Mouse (Mus musculus) liver, embryonic 11.5 days (tissue): Measurements from ENCODE around the gene C1qtnf6. TPM values are rescaled to one million over a fixed set of nuclear protein-coding genes. Genes with fewer than 3 reads are reported as not detected.

Source experiments
- ATAC-seq: fragments of 200-750 bp; cut with Nextera tagmentation; replicated peaks from 2 replicates; pipeline ENCODE4 v1.8.0; 2017; ENCODE audit warnings: moderate number of reproducible peaks, mild to moderate bottlenecking, moderate TSS enrichment, moderate library complexity; ENCODE audit not compliant: low FRiP score
- DNase-seq: peaks from one replicate; pipeline ENCODE4 v3.0.0-alpha.2; 2017; ENCODE audit warnings: low spot score
- H3K27ac ChIP-seq: fragments of 300-500 bp; sonication (generic); 2 replicates; pipeline ENCODE4 v1.5.1; 2014; ENCODE audit warnings: mild to moderate bottlenecking, low read depth, low read length, control low read depth
- H3K27me3 ChIP-seq: fragments of 300-500 bp; sonication (generic); replicated peaks from 2 replicates; pipeline ENCODE4 v1.6.1; 2014; ENCODE audit warnings: low read length, mixed read lengths; ENCODE audit not compliant: control insufficient read depth, insufficient read depth
- H3K36me3 ChIP-seq: fragments of 300-500 bp; sonication (generic); 2 replicates; pipeline ENCODE4 v1.6.1; 2014; ENCODE audit warnings: mild to moderate bottlenecking, low read length, moderate library complexity, mixed read lengths; ENCODE audit not compliant: control insufficient read depth, insufficient read depth
- H3K4me1 ChIP-seq: fragments of 300-500 bp; sonication (generic); replicated peaks from 2 replicates; pipeline ENCODE4 v1.6.1; 2014; ENCODE audit warnings: low read length, mixed read lengths; ENCODE audit not compliant: control insufficient read depth, insufficient read depth
- H3K4me2 ChIP-seq: fragments of 300-500 bp; sonication (generic); 2 replicates; pipeline ENCODE4 v1.6.1; 2014; ENCODE audit warnings: mild to moderate bottlenecking, control low read depth, moderate library complexity
- H3K4me3 ChIP-seq: fragments of 300-500 bp; sonication (generic); 2 replicates; pipeline ENCODE4 v1.5.1; 2014; ENCODE audit warnings: low read depth, low read length, control low read depth
- H3K9ac ChIP-seq: fragments of 300-500 bp; sonication (generic); 2 replicates; pipeline ENCODE4 v1.6.1; 2014; ENCODE audit warnings: low read depth, low read length, control low read depth
- H3K9me3 ChIP-seq: fragments of 300-500 bp; sonication (generic); 2 replicates; pipeline ENCODE4 v1.6.1; 2016; ENCODE audit warnings: low read length, inconsistent platforms, mixed read lengths; ENCODE audit not compliant: control insufficient read depth
- WGBS: fragments of 180-500 bp; shearing (Covaris S2); extraction: QIAGEN DNeasy Blood & Tissue Kit; methylation state at CpG from one replicate; pipeline ENCODE4 v1.1.7; 2014; 5-methylcytosine and 5-hydroxymethylcytosine counted together
- polyA plus RNA-seq: library from polyadenylated mRNA; unstranded; fragments of >200 nt; fragmentation: Nextera tagmentation; extraction: Ambion mirVana; gene quantifications from 2 replicates; pipeline ENCODE4 v1.2.1, GENCODE M21; 2014

The C1qtnf6 gene
- polyA plus RNA-seq, 1 experiment from 2014 or later = 14.0 TPM

DNA sequence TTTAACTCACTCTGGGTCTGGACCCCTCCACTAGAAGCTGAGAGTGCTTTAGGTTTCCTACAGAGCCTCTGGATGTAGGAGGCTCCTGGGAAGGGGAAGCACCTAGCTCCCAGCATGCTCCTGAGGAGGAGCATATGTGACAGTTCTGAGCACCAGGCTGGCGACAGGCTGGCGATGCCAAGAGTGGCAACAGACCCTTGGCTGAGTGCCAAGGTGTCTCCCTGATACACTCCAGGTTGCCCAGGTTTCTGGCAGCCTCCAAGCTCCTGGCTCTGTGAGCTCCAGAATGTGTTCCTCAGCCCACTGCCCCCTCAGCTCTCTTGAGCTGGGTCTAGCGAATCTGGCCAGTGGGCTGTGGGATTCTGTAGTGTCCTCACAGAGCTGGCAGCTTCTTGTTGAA lies 10.4 kb upstream of the C1qtnf6 start:
- no peak for DNase-seq
- Histone ChIP-seq H3K4me2 (no peak overlapping the region), H3K27me3 (peaks cover 39% of the 10 kb centered on the region)

DNA sequence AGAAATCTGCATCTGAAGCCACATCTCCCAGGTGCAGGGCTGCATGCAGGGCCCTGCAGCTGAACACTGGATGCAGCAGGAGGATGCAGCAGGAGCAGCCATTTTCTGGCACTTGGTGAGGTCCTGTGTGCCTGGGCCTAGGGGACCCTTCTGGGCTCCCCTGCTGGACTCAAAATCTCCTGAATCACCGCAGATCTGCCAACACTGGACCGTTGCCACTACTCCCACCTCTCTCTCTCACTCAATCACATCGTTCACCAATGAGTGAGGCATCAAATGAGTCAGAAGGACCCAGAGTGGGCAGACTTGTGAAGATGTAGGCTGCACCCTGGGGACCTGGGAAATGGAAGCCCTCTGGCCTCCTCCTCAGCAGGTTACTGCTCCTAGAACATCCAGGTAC lies 9.8 kb upstream of the C1qtnf6 start:
- Histone ChIP-seq H3K9me3 (no peaks in the 10 kb centered on the region), H3K4me2 (no peak overlapping the region), H3K36me3 (no peaks in the 10 kb centered on the region), H3K9ac (no peak overlapping the region), H3K27me3 (peaks cover 39% of the 10 kb centered on the region), H3K27ac (no peak overlapping the region), H3K4me1 (no peaks in the 10 kb centered on the region), H3K4me3 (no peak overlapping the region)
- DNase-seq = no peak
- 63% methylated on average over 3 of the region's 3 CpGs for WGBS
- ATAC-seq = no peak

More for the DNA sequence above, 10.4 kb upstream of the C1qtnf6 start:
- no peak overlapping the region for H3K27ac ChIP-seq
- H3K9me3 ChIP-seq = no peaks in the 10 kb centered on the region
- H3K36me3 ChIP-seq = no peaks in the 10 kb centered on the region
- no peak for ATAC-seq
- H3K4me3 ChIP-seq = no peak overlapping the region
- H3K9ac ChIP-seq = no peak overlapping the region
- WGBS = 65% methylated on average over 3 of the region's 3 CpGs
- H3K4me1 ChIP-seq = no peaks in the 10 kb centered on the region

DNA sequence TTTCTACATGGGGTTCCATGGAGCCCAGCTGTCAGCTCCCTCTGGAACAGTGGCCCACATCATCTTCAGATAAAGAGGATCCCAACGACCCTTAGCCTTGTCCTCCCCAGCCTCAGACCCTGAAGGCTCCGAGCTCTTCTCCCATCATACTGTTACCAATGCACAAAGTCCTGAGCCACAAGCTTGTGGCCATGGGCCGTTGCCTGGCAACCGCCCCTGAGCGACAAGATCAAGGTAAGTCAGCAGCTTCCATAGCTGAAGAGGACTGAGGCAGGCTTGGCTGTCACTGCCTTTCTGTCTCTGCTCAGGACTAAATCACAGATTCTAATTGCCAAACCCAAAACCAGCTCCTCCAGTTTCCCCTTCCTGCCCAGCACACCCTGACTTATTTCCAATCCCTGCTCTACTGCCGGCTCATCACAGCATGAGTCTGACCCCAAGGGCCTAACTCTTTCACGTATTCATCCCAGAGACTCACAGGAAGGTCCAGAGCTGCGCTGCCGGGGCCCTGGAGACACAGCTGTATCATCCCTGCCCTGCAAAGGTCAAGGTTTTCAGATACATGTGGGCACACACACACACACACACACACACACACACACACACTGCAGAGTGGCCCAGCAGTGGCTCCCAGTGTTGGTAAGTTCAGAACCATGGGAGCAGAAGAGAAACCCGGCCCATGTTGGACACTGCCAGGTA lies 4.7 kb upstream of the C1qtnf6 start:
- Histone ChIP-seq H3K9me3 (no peaks in the 10 kb centered on the region), H3K4me1 (peaks cover 11% of the 10 kb centered on the region), H3K4me3 (no peak overlapping the region), H3K36me3 (no peaks in the 10 kb centered on the region), H3K4me2 (no peak overlapping the region), H3K27me3 (peaks cover 21% of the 10 kb centered on the region), H3K9ac (no peak overlapping the region), H3K27ac (no peak overlapping the region)
- no peak for ATAC-seq
- no peak for DNase-seq
- 54% methylated on average over 10 of the region's 10 CpGs for WGBS

GRCm38 (mm10) chr15:78533346-78533835 lies 2.2 kb upstream of the C1qtnf6 start:
- H3K36me3 ChIP-seq = no peaks in the 10 kb centered on the region
- peaks cover 23% of the 10 kb centered on the region for H3K4me1 ChIP-seq
- peak overlapping the region; percentile 59; the same call in 1 of the 2 replicates for H3K27ac ChIP-seq
- ATAC-seq (no peak), DNase-seq (no peak)
- peaks cover 7% of the 10 kb centered on the region for H3K27me3 ChIP-seq
- no peaks in the 10 kb centered on the region for H3K9me3 ChIP-seq
- H3K4me3 ChIP-seq = no peak overlapping the region
- no peak overlapping the region for H3K4me2 ChIP-seq
- no peak overlapping the region for H3K9ac ChIP-seq
- 71% methylated on average over 10 of the region's 10 CpGs for WGBS

DNA sequence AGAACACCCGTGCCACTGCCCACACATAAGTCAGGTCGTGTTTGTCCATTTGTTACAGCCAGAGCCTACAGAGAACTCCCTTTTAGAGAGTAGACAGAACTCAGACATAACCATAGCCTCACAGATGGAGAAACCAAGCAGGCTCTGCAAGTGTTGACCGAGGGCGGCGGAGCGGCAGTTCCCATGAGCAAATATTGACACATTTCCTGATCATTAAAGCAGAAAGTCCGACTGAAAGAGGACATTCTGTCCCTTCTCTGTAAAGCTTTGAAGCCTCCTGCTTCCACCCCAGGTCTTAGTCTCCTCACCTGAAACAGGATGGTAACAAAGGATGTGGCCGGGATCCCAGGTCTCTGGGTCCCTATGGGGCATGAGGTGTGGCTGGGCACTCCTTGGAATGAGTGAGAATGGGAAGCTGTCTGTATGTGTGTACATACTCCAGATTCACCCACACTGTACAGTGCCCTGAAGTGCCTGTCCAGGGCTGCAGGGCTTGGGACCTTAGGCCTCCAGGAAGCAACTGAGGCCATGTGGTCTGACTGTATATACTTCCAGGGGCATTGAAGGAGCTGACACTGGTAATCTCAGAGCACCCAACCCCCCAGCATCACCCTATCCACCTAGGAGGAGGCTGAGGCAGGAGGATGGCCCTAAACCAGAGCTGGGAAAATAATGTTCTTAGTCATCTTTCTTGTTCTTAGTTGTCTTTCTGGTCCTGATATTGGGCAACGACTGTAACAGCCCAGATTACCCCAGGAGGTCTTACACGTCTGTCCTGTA lies 1.5 kb upstream of the C1qtnf6 start:
- Histone ChIP-seq H3K36me3 (no peaks in the 10 kb centered on the region), H3K27me3 (peaks cover 5% of the 10 kb centered on the region), H3K4me3 (no peak overlapping the region), H3K4me1 (peaks cover 24% of the 10 kb centered on the region), H3K9ac (no peak overlapping the region), H3K4me2 (no peak overlapping the region), H3K9me3 (no peaks in the 10 kb centered on the region), H3K27ac (peak overlapping the region; percentile 59; the same call in 1 of the 2 replicates)
- no peak for ATAC-seq
- no peak for DNase-seq
- WGBS = 65% methylated on average over 10 of the region's 10 CpGs

DNA sequence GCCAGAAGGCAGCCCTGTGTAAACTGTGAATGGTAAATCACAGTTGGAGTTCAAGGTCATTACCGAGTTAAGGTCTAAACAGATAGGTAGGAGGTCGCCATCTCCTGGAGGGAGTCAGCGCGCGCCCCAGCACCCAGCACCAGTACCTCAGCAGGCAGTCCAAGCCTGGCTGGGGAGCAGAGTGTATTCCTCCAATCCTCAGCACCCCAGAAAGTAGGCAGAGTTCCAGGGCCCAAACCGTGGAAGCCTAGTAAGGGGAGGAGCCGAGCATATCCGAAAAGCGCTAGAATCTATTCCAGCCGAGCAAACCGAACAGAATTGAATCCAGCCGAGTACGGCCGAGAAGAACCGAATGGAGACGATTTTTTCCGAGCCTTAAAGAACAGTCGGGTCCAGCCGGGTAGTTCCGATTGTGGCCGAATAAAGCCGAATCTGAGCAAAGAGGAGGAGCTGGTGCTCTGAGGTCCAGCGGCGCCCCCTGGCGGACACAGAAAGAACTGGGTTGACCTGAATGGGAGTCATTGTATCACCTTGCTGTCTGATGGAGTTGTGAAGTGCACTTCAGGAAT lies 769 bp upstream of the C1qtnf6 start:
- H3K27ac ChIP-seq = peak overlapping the region; percentile 40; the same call in 1 of the 2 replicates
- H3K4me1 ChIP-seq = peaks cover 24% of the 10 kb centered on the region
- H3K4me2 ChIP-seq = peak overlapping the region; percentile 53
- peak overlapping the region; percentile 27 for H3K4me3 ChIP-seq
- 0 out of 2 replicates have a peak, but pooled peaks cover 2% of the 10 kb centered on the region for H3K27me3 ChIP-seq
- DNase-seq (peak; percentile 84), ATAC-seq (peak; percentile 44)
- H3K9ac ChIP-seq = peak overlapping the region; percentile 35; the same call in 1 of the 2 replicates
- under 1% methylated on average over 25 of the region's 25 CpGs for WGBS
- no peaks in the 10 kb centered on the region for H3K36me3 ChIP-seq
- no peaks in the 10 kb centered on the region for H3K9me3 ChIP-seq

GRCm38 (mm10) chr15:78531451-78531720 lies 170 bp upstream of the C1qtnf6 start:
- no peaks in the 10 kb centered on the region for H3K9me3 ChIP-seq
- no peak for DNase-seq
- H3K9ac ChIP-seq = no peak overlapping the region
- 0 out of 2 replicates have a peak, but pooled peaks cover 2% of the 10 kb centered on the region for H3K27me3 ChIP-seq
- peaks cover 24% of the 10 kb centered on the region for H3K4me1 ChIP-seq
- H3K27ac ChIP-seq = 0 out of 2 replicates have a peak overlapping the region, but pooled peaks have one; percentile 2
- WGBS = 66% methylated on average over 4 of the region's 4 CpGs
- no peaks in the 10 kb centered on the region for H3K36me3 ChIP-seq
- no peak for ATAC-seq
- no peak overlapping the region for H3K4me3 ChIP-seq
- H3K4me2 ChIP-seq = peak overlapping the region; percentile 53

GRCm38 (mm10) chr15:78530141-78530540 lies 1.1 kb downstream of the C1qtnf6 start:
- Histone ChIP-seq H3K27ac (no peak overlapping the region), H3K4me2 (peak overlapping the region; percentile 50), H3K36me3 (no peaks in the 10 kb centered on the region), H3K4me3 (no peak overlapping the region), H3K4me1 (peaks cover 24% of the 10 kb centered on the region), H3K9ac (no peak overlapping the region), H3K27me3 (0 out of 2 replicates have a peak, but pooled peaks cover 2% of the 10 kb centered on the region), H3K9me3 (no peaks in the 10 kb centered on the region)
- no peak for ATAC-seq
- no peak for DNase-seq
- 62% methylated on average over 3 of the region's 3 CpGs for WGBS
